Mouse (Mus musculus) spleen, adult 2 months (tissue): ENCODE results near the gene Spcs3.

Experiments used
- CTCF ChIP-seq: fragments of 200-500 bp; IDR thresholded peaks from 2 replicates; pipeline ENCODE4 v1.5.1; 2011; ENCODE audit warnings: mild to moderate bottlenecking, inconsistent platforms; ENCODE audit not compliant: insufficient read depth, insufficient read length, insufficient replicate concordance; ENCODE audit errors: extremely low read depth
- POLR2A ChIP-seq: fragments of 200-500 bp; IDR thresholded peaks from 2 replicates; pipeline ENCODE4 v1.6.1; 2011; ENCODE audit warnings: low read depth, low read length, inconsistent platforms

- TF ChIP-seq CTCF (no peak), POLR2A (no peak)
Observed at GRCm38 (mm10) chr8:54518756-54519460, 10.9 kb downstream of the Spcs3 start.
